Mouse (Mus musculus): ENCODE results near the gene Plpp3.

DNA sequence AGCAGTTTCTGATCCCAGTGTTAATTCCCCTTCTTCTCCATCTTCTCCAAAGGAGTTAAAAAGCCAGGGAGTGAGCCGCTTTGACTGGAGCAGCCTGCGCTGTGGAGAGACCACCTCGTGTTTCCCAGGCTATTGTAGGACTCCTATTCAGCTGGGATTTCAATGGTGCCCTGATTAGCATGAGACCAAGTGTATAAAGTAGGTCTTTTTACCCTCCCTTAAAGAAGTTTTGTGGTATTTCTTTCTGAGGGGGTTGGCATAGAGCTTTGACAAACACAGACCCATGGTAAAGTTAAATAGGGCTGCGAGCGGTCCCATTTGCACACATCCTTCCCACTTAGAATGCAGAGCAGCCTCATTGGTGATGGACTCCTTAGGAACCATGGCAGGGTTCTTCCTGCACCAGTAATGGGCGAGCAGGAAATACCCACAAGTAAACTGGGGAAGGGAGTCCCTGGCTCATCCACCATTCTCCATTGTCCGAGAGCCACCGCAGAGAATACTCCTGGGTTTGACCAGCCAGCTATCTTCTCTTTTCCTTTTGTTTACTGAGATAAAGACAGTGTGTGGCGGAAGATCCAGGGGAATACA lies 13.8 kb downstream of the Plpp3 start:
- TF ChIP-seq CTCF (conservative IDR thresholded peaks at IDR 0.05; ENCODE audit: low read length) (no peak), NANOG (IDR thresholded peaks at IDR 0.05; ENCODE audit: borderline replicate concordance, low read length) (no peak), POU5F1 (IDR thresholded peaks at IDR 0.05; ENCODE audit: borderline replicate concordance, low read length) (no peak)
